Mouse (Mus musculus): Measurements from ENCODE around the gene Ddx39b. TPM values are rescaled to one million over a fixed set of nuclear protein-coding genes. Genes with fewer than 3 reads are reported as not detected.
A peak's percentile ranks its signal among the peaks of the same experiment; 100 is the strongest.

The Ddx39b gene
- total and polyA plus RNA-seq, 3 experiments: 208 to 411 (median 242) TPM

GRCm38 (mm10) chr17:35226561-35227046 is 14.9 kb upstream of the Ddx39b start (continued):
- TF ChIP-seq NRF1 (IDR thresholded peaks at IDR 0.05; ENCODE audit: low read depth, low read length) (0 out of 2 replicates have a peak, but pooled peaks have one; percentile 6), MEF2A (IDR thresholded peaks at IDR 0.05; ENCODE audit: borderline replicate concordance, low read depth, low read length) (peak; percentile 79), BHLHE40 (IDR thresholded peaks at IDR 0.05; ENCODE audit: low read depth, low read length) (peak; percentile 98), USF2 (conservative IDR thresholded peaks at IDR 0.05; ENCODE audit: low read depth, low read length) (no peak), MXI1 (IDR thresholded peaks at IDR 0.05; ENCODE audit: low read depth, low read length) (peak; percentile 24; the same call in 1 of the 2 replicates), EP300 (IDR thresholded peaks at IDR 0.05; ENCODE audit: low read length) (peak; percentile 78), JUND (conservative IDR thresholded peaks at IDR 0.05; ENCODE audit: low read depth, low read length) (peak; percentile 78), E2F4 (IDR thresholded peaks at IDR 0.05; ENCODE audit: insufficient replicate concordance, low read depth, low read length) (no peak), ELF1 (IDR thresholded peaks at IDR 0.05; ENCODE audit: low read depth, low read length) (peak; percentile 30; the same call in 1 of the 2 replicates), TCF12 (IDR thresholded peaks at IDR 0.05; ENCODE audit: low read depth, low read length) (peak; percentile 52), ZNF384 (IDR thresholded peaks at IDR 0.05; ENCODE audit: low read depth, low read length) (no peak), POLR2A (IDR thresholded peaks at IDR 0.05; ENCODE audit: low read depth, low read length) (no peak), ZKSCAN1 (IDR thresholded peaks at IDR 0.05; ENCODE audit: borderline replicate concordance, low read depth, low read length) (no peak), CHD2 (IDR thresholded peaks at IDR 0.05; ENCODE audit: low read length) (peak; percentile 25; the same call in 1 of the 2 replicates)

DNA sequence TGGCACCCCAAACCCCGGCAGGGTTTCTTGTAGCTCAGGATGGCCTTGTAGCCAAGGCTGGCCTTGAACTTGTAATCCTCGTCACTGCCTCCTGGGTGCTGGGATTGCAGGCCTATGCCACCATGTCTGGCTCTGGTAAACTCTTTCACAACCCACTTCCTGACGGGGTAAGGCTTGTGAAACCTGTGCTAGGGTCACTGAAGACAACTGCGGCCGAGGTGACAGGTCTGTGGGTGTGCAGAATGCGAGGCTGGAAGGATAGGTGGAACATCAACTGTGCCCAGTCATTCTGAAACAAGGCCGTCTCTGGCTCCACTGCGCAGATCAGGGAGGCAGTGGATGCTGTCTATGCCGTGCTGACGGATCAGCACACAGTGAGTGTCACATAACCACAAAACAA is 10.5 kb upstream of the Ddx39b start:
- H3K36me3 ChIP-seq (replicated peaks in 1 of 2; ENCODE audit: control insufficient read depth in 1 of 2, insufficient read depth in 1 of 2, low read length in 1 of 2): peaks cover 33 to 62% of the 10 kb centered on the region in 2 experiments
- in situ Hi-C loops (cut with MboI; ENCODE audit: low pct_ligation_motif_present, low pct_unique_long_range_greater_than_20kb, low sequenced_read_pairs) (loop anchor here (5.0 to 10.0 kb wide), 3 partner anchors 59 to 216 kb away; partner anchors contain the start of genes Ly6g5b and Vwa7), dilution Hi-C loops (cut with MboI; ENCODE audit: extremely low pct_ligation_motif_present, extremely low pct_unique_long_range_greater_than_20kb, low sequenced_read_pairs) (no loop called here)
- no peak overlapping the region for H3K9ac ChIP-seq (ENCODE audit: insufficient read depth, low read depth)
- peaks cover 21 to 70% of the 10 kb centered on the region in 2 experiments for H3K4me1 ChIP-seq (ENCODE audit: control insufficient read depth in 1 of 2, insufficient read depth in 2 of 2)
- peak; percentile 74 for DNase-seq (ENCODE audit: extremely low read depth)
- peak overlapping the region in 1 of 3 experiments; percentile 1 for H3K4me3 ChIP-seq (replicated peaks in 1 of 3; ENCODE audit: low read depth in 2 of 3, low read length in 2 of 3, poor library complexity in 1 of 3)
- peak overlapping the region; percentile 69; the same call in 1 of the 2 replicates for H3K4me2 ChIP-seq (ENCODE audit: insufficient read depth, low read depth, poor library complexity, severe bottlenecking)
- peaks cover 31% of the 10 kb centered on the region for H3K79me2 ChIP-seq (replicated peaks; ENCODE audit: control insufficient read depth, extremely low read depth, insufficient read depth, poor library complexity, severe bottlenecking)
- H3K9me3 ChIP-seq (replicated peaks; ENCODE audit: low read length): no peaks in the 10 kb centered on the region
- H3K27ac ChIP-seq (ENCODE audit: insufficient read depth, low read depth): peak overlapping the region; percentile 36
- no peaks in the 10 kb centered on the region for H3K27me3 ChIP-seq (replicated peaks)
- TF ChIP-seq POLR2AphosphoS2 (IDR thresholded peaks at IDR 0.05; ENCODE audit: low read depth, low read length): no peak
- TF ChIP-seq RAD21 (IDR thresholded peaks at IDR 0.05; ENCODE audit: low read depth, low read length): no peak; the same call in 1 of the 2 replicates
- TF ChIP-seq RCOR1 (conservative IDR thresholded peaks at IDR 0.05; ENCODE audit: low read depth, low read length): peak; percentile 65; the same call in 1 of the 2 replicates
- peak; percentile 76 for TF ChIP-seq BHLHE40 (IDR thresholded peaks at IDR 0.05; ENCODE audit: low read depth, low read length)
- peak; percentile 62 for TF ChIP-seq ETS1 (conservative IDR thresholded peaks at IDR 0.05; ENCODE audit: low read depth, low read length)
- no peak for TF ChIP-seq UBTF (IDR thresholded peaks at IDR 0.05; ENCODE audit: low read depth, low read length)
- peak; percentile 46 for TF ChIP-seq SMC3 (IDR thresholded peaks at IDR 0.05; ENCODE audit: low read depth, low read length)
- no peak for TF ChIP-seq ZC3H11A (IDR thresholded peaks at IDR 0.05; ENCODE audit: low read depth, low read length)
- peak; percentile 73 for TF ChIP-seq MYC (IDR thresholded peaks at IDR 0.05; ENCODE audit: low read depth, low read length)
- peak; percentile 59; the same call in 1 of the 2 replicates for TF ChIP-seq TCF12 (IDR thresholded peaks at IDR 0.05; ENCODE audit: low read depth, low read length)
- TF ChIP-seq NELFE (IDR thresholded peaks at IDR 0.05; ENCODE audit: low read depth, low read length): no peak
- TF ChIP-seq SIN3A (IDR thresholded peaks at IDR 0.05; ENCODE audit: low read length): peak; percentile 87
- no peak for TF ChIP-seq PAX5 (IDR thresholded peaks at IDR 0.05; ENCODE audit: low read length)
- 0 out of 2 replicates have a peak, but pooled peaks have one; percentile 32 for TF ChIP-seq MAX (IDR thresholded peaks at IDR 0.05; ENCODE audit: low read length)
- no peak for TF ChIP-seq ZMIZ1 (IDR thresholded peaks at IDR 0.05; ENCODE audit: low read depth, low read length)
- no peak for TF ChIP-seq CHD2 (IDR thresholded peaks at IDR 0.05; ENCODE audit: low read length)
- peak; percentile 58 for TF ChIP-seq JUN (IDR thresholded peaks at IDR 0.05; ENCODE audit: insufficient read depth, low read depth, low read length)
- TF ChIP-seq CHD1 (IDR thresholded peaks at IDR 0.05; ENCODE audit: low read depth, low read length): no peak
- peak; percentile 95 for TF ChIP-seq IRF4 (IDR thresholded peaks at IDR 0.05; ENCODE audit: low read depth, low read length)
- no peak for TF ChIP-seq GABPA (IDR thresholded peaks at IDR 0.05; ENCODE audit: insufficient replicate concordance, low read depth, low read length)
- no peak for TF ChIP-seq USF2 (conservative IDR thresholded peaks at IDR 0.05; ENCODE audit: low read depth, low read length)
- TF ChIP-seq HCFC1 (IDR thresholded peaks at IDR 0.05; ENCODE audit: low read depth, low read length): no peak
- no peak for TF ChIP-seq ZKSCAN1 (IDR thresholded peaks at IDR 0.05; ENCODE audit: borderline replicate concordance, low read depth, low read length)
- TF ChIP-seq E2F4 (IDR thresholded peaks at IDR 0.05; ENCODE audit: insufficient replicate concordance, low read depth, low read length): no peak
- TF ChIP-seq ELF1 (IDR thresholded peaks at IDR 0.05; ENCODE audit: low read depth, low read length): no peak
- no peak for TF ChIP-seq KAT2A (IDR thresholded peaks at IDR 0.05; ENCODE audit: insufficient replicate concordance, low read length)
- TF ChIP-seq POLR2A (IDR thresholded peaks at IDR 0.05; ENCODE audit: low read depth, low read length): no peak
- TF ChIP-seq ZNF384 (IDR thresholded peaks at IDR 0.05; ENCODE audit: low read depth, low read length): no peak
- peak; percentile 67 for TF ChIP-seq NRF1 (IDR thresholded peaks at IDR 0.05; ENCODE audit: low read depth, low read length)
- peak; percentile 92 for TF ChIP-seq JUND (conservative IDR thresholded peaks at IDR 0.05; ENCODE audit: low read depth, low read length)
- TF ChIP-seq USF1 (IDR thresholded peaks at IDR 0.05; ENCODE audit: low read depth, low read length): no peak
- TF ChIP-seq EP300 (IDR thresholded peaks at IDR 0.05; ENCODE audit: low read length): peak; percentile 80

All from CH12.LX (cell line).